Mouse (Mus musculus): ENCODE measurements around the gene Map3k1. TPM values are rescaled to one million over a fixed set of nuclear protein-coding genes. Genes with fewer than 3 reads are reported as not detected.

Map3k1 gene
- polyA plus RNA-seq, 1 experiment from 2014 or later = 16.4 TPM

DNA sequence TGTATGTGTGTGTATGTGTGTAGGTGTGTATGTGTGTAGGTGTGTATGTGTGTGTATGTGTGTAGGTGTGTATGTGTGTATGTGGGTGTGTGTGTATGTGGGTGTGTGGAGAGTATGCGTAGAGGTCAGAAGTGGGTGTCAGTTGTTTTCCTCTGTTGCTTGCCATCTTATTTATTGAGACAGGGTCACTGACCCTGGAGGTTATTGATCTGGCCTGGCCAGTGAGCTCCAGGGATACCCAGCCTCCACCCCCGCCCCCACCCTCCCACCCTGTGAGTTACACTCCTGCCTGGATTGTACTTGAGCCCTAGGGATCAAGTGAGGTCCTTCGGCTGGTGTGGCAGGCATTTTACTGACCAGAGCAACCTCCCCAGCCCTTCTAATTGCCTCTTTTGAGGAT, 7.6 kb upstream of the Map3k1 start:
- Histone ChIP-seq H3K4me1 (ENCODE audit: control insufficient read depth, insufficient read depth, low read length) (no peaks in the 10 kb centered on the region), H3K27ac (ENCODE audit: low read depth, low read length) (no peak overlapping the region), H3K9ac (replicated peaks; ENCODE audit: low read depth, low read length) (no peak overlapping the region), H3K27me3 (ENCODE audit: control insufficient read depth, insufficient read depth, low read length) (no peaks in the 10 kb centered on the region), H3K4me2 (ENCODE audit: low read depth, low read length) (no peak overlapping the region), H3K36me3 (ENCODE audit: control insufficient read depth, insufficient read depth, low read length) (no peaks in the 10 kb centered on the region), H3K4me3 (ENCODE audit: low read depth, low read length) (no peak overlapping the region), H3K9me3 (ENCODE audit: control insufficient read depth, low read length) (no peaks in the 10 kb centered on the region)
- WGBS = 65% methylated on average over 3 of the region's 3 CpGs
- ATAC-seq (ENCODE audit: low read depth) = no peak

DNA sequence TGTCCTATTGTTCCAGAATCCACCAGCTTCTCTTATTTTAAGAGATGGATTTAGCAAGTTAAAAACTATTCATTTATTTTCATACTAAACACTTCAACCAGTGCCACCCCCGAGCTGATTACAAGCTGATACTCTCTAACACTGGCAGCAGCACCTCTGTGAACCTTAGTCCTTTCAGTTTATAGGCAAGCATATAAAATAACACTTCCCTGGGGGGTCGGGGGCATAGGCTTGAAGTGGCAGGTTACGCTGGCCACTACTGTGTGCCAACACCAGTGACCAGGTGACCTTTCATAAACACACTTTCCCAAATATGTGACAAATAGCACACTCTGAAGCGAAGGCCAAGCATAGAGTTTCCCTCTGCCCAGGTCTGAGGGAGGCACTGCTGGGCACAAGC, 6.7 kb upstream of the Map3k1 start:
- Histone ChIP-seq H3K4me2 (ENCODE audit: low read depth, low read length) (no peak overlapping the region), H3K9ac (replicated peaks; ENCODE audit: low read depth, low read length) (no peak overlapping the region), H3K27ac (ENCODE audit: low read depth, low read length) (no peak overlapping the region), H3K4me3 (ENCODE audit: low read depth, low read length) (no peak overlapping the region), H3K4me1 (ENCODE audit: control insufficient read depth, insufficient read depth, low read length) (no peaks in the 10 kb centered on the region), H3K36me3 (ENCODE audit: control insufficient read depth, insufficient read depth, low read length) (no peaks in the 10 kb centered on the region), H3K27me3 (ENCODE audit: control insufficient read depth, insufficient read depth, low read length) (no peaks in the 10 kb centered on the region), H3K9me3 (ENCODE audit: control insufficient read depth, low read length) (no peaks in the 10 kb centered on the region)
- WGBS = 98% methylated on average over 4 of the region's 4 CpGs
- ATAC-seq (ENCODE audit: low read depth) = no peak

DNA sequence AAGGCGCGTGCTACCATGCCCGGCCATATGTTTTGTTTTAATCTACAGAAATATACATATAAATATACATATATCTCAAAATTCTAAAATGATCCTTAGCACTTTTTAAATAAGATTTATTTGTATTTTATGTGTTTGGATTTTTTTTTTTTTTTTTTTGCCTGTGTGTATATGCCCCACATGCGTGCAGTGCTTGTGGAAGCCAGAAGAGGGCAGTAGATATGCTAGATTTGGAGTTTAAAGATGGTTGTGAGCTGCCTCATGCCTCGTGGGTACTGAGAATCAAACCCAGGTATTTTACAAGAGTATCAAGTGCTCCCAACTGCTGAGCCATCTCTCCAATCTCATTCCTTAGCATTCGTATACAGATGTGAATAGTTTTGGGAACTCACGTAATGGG, 6.2 kb upstream of the Map3k1 start:
- Histone ChIP-seq H3K9ac (replicated peaks; ENCODE audit: low read depth, low read length) (no peak overlapping the region), H3K27ac (ENCODE audit: low read depth, low read length) (no peak overlapping the region), H3K9me3 (ENCODE audit: control insufficient read depth, low read length) (no peaks in the 10 kb centered on the region), H3K4me3 (ENCODE audit: low read depth, low read length) (no peak overlapping the region), H3K27me3 (ENCODE audit: control insufficient read depth, insufficient read depth, low read length) (no peaks in the 10 kb centered on the region), H3K36me3 (ENCODE audit: control insufficient read depth, insufficient read depth, low read length) (no peaks in the 10 kb centered on the region), H3K4me2 (ENCODE audit: low read depth, low read length) (no peak overlapping the region), H3K4me1 (ENCODE audit: control insufficient read depth, insufficient read depth, low read length) (no peaks in the 10 kb centered on the region)
- 97% methylated on average over 7 of the region's 7 CpGs for WGBS
- ATAC-seq (ENCODE audit: low read depth) = no peak

DNA sequence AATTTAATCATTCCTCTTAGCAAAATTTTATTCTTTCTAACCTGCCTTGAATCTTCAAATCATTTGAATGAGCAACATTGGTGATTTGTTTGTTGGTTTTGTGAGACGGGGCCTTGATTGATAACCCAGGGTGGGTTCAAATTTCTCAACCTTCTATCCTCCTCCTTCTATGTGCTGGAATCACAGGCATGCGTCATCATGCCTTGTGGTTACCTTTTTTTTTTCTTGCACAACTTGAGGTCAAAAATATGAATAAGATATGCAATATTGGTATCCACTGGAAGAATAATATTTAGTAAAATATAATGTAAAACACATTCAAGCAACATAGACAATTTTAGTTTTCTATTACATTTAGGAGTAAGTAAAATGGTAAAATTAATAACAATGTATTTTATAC, 3.9 kb upstream of the Map3k1 start:
- H3K36me3 ChIP-seq (ENCODE audit: control insufficient read depth, insufficient read depth, low read length) = no peaks in the 10 kb centered on the region
- no peak overlapping the region for H3K27ac ChIP-seq (ENCODE audit: low read depth, low read length)
- WGBS = 93% methylated on average over 2 of the region's 2 CpGs
- no peak for ATAC-seq (ENCODE audit: low read depth)
- no peak overlapping the region for H3K4me2 ChIP-seq (ENCODE audit: low read depth, low read length)
- no peaks in the 10 kb centered on the region for H3K9me3 ChIP-seq (ENCODE audit: control insufficient read depth, low read length)
- H3K4me3 ChIP-seq (ENCODE audit: low read depth, low read length) = no peak overlapping the region
- no peak overlapping the region for H3K9ac ChIP-seq (replicated peaks; ENCODE audit: low read depth, low read length)
- no peaks in the 10 kb centered on the region for H3K27me3 ChIP-seq (ENCODE audit: control insufficient read depth, insufficient read depth, low read length)
- no peaks in the 10 kb centered on the region for H3K4me1 ChIP-seq (ENCODE audit: control insufficient read depth, insufficient read depth, low read length)

DNA sequence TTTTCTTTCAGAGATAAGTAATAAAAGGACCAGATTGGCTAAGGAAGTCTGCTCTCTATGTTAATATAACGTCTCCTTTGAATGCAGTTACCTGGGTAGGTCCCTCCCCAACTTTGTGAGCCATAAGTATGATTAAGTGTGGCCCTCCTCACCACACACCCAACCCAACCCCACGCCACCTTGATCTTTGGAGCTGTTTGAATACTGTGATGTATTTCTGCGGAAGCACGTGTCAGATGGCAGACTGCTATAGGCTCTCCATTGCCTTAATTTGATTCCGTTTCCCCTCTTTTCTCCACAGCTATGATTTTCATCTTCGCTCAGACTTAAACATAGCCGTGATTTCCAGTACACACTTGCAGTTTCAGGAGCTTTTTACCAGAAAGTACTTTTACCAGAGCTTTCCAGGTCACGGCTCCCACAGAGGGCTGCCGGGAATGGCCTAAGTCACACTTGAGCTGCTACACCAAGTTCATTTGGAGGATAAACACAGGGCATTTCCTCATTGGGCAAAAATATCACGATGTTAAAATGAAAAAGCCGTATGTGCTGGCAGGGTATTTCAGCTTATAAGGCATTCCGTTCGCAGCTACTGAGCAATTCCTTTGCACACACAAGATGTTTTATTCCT, 2.3 kb upstream of the Map3k1 start:
- H3K4me3 ChIP-seq (ENCODE audit: low read depth, low read length) = no peak overlapping the region
- no peaks in the 10 kb centered on the region for H3K9me3 ChIP-seq (ENCODE audit: control insufficient read depth, low read length)
- 83% methylated on average over 13 of the region's 13 CpGs for WGBS
- peaks cover 3% of the 10 kb centered on the region; the same call in 1 of the 2 replicates for H3K4me1 ChIP-seq (ENCODE audit: control insufficient read depth, insufficient read depth, low read length)
- H3K9ac ChIP-seq (replicated peaks; ENCODE audit: low read depth, low read length) = no peak overlapping the region
- H3K27ac ChIP-seq (ENCODE audit: low read depth, low read length) = no peak overlapping the region
- H3K36me3 ChIP-seq (ENCODE audit: control insufficient read depth, insufficient read depth, low read length) = no peaks in the 10 kb centered on the region
- H3K27me3 ChIP-seq (ENCODE audit: control insufficient read depth, insufficient read depth, low read length) = no peaks in the 10 kb centered on the region
- ATAC-seq (ENCODE audit: low read depth) = no peak
- no peak overlapping the region for H3K4me2 ChIP-seq (ENCODE audit: low read depth, low read length)

DNA sequence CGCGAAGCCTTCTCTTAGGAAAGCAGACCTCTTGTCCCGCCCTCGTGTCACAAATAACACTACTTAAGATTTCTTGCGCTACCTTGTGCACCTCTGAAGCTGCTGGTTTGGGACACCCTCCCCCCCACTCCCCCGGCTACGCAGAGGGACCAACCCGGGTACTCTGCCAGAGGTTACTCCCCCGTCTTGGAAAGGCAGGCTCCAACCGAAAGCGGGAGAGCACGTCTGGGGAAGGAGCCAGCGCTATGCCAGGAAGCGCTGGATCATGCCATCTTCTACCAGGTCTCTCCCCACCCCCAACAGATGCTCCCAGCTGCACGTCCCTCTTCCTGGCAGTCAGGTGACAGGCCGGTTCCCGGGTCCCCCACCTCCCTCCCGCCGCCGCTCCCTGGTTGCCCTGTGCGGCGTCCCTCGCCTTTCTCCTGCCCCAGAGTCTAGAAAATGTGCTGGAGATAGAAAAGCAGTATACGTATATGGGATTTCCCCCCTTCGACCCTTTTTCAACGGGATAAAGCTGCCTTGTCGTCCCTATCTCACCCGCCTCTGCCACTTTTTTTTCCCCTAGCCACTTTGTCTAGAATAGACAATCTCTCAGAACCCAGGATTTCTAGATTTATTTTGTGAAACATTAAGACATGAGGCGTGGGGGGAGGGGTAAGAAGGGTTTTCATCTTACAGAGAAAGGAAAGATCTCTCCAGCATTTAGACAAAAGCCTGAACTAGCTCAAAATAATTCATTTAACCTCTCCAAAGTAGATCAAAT, 854 bp upstream of the Map3k1 start:
- peak overlapping the region; percentile 91 for H3K9ac ChIP-seq (replicated peaks; ENCODE audit: low read depth, low read length)
- peak overlapping the region; percentile 98 for H3K27ac ChIP-seq (ENCODE audit: low read depth, low read length)
- peak overlapping the region; percentile 88 for H3K4me3 ChIP-seq (ENCODE audit: low read depth, low read length)
- no peaks in the 10 kb centered on the region for H3K9me3 ChIP-seq (ENCODE audit: control insufficient read depth, low read length)
- 1% methylated on average over 27 of the region's 29 CpGs for WGBS
- no peaks in the 10 kb centered on the region for H3K36me3 ChIP-seq (ENCODE audit: control insufficient read depth, insufficient read depth, low read length)
- H3K4me1 ChIP-seq (ENCODE audit: control insufficient read depth, insufficient read depth, low read length) = peaks cover 3% of the 10 kb centered on the region; the same call in 1 of the 2 replicates
- ATAC-seq (ENCODE audit: low read depth) = peak; percentile 77
- H3K27me3 ChIP-seq (ENCODE audit: control insufficient read depth, insufficient read depth, low read length) = no peaks in the 10 kb centered on the region
- peak overlapping the region; percentile 89 for H3K4me2 ChIP-seq (ENCODE audit: low read depth, low read length)

DNA sequence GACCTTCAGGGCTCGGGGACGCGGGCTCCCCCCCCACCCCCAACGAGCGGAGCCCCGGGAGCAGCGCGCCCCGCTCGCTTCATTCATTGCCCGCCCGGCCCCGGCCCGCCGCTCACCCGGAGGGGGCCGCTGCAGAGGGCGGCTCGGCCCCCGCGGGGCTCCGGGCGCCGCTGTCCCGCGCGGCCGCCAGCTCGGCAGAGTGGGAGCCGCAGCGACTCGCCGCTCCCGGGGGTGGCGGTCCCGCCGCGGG, 481 bp downstream of the Map3k1 start:
- ATAC-seq (ENCODE audit: low read depth) = peak; percentile 69
- Histone ChIP-seq H3K36me3 (ENCODE audit: control insufficient read depth, insufficient read depth, low read length) (no peaks in the 10 kb centered on the region), H3K27ac (ENCODE audit: low read depth, low read length) (peak overlapping the region; percentile 98), H3K4me3 (ENCODE audit: low read depth, low read length) (peak overlapping the region; percentile 88), H3K27me3 (ENCODE audit: control insufficient read depth, insufficient read depth, low read length) (no peaks in the 10 kb centered on the region), H3K4me1 (ENCODE audit: control insufficient read depth, insufficient read depth, low read length) (peaks cover 3% of the 10 kb centered on the region; the same call in 1 of the 2 replicates), H3K4me2 (ENCODE audit: low read depth, low read length) (peak overlapping the region; percentile 73), H3K9me3 (ENCODE audit: control insufficient read depth, low read length) (no peaks in the 10 kb centered on the region), H3K9ac (replicated peaks; ENCODE audit: low read depth, low read length) (peak overlapping the region; percentile 91)
- WGBS = under 1% methylated on average over 31 of the region's 38 CpGs

DNA sequence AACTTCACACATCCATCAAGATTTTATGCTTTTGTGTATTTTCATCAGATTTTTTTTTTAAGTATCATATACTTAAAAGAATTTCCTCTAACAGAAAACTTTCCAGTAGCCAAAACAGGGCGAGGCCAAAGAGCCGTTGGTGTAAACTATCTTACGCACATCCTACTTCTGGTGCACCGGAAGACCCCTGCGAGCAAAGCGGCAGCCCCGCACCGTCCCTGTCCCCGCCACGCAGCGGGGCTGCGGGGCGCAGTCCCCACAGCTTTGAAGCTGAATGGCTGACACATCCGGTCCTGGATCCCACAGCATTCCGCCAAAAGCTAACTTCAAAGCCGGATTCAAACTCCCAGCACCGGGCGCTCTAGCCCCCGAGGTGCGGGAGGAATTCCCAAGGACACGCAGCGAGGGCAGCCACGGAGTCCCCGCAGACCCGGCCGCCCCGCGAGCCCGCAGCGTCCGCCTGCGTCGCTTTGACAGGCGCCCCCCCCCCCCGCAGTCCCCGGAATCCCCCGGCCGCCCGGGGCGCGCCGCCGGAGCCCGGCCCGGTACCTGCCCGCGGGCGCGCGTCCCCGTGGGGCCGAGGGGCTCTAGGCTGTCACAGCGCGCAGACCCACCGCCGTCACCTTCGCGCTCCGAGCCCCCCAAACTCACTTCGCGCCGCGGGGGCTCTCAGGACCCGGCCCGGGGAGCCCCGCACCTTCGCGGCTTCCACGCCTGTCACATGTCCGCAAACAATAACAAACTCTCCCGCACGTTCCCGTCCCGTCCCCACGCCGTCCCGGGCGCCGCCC, 1.0 kb downstream of the Map3k1 start:
- Histone ChIP-seq H3K9ac (replicated peaks; ENCODE audit: low read depth, low read length) (peak overlapping the region; percentile 91), H3K27me3 (ENCODE audit: control insufficient read depth, insufficient read depth, low read length) (no peaks in the 10 kb centered on the region), H3K4me2 (ENCODE audit: low read depth, low read length) (peak overlapping the region; percentile 73), H3K36me3 (ENCODE audit: control insufficient read depth, insufficient read depth, low read length) (no peaks in the 10 kb centered on the region), H3K4me1 (ENCODE audit: control insufficient read depth, insufficient read depth, low read length) (peaks cover 3% of the 10 kb centered on the region; the same call in 1 of the 2 replicates), H3K27ac (ENCODE audit: low read depth, low read length) (peak overlapping the region; percentile 98), H3K4me3 (ENCODE audit: low read depth, low read length) (peak overlapping the region; percentile 88), H3K9me3 (ENCODE audit: control insufficient read depth, low read length) (no peaks in the 10 kb centered on the region)
- under 1% methylated on average over 39 of the region's 79 CpGs for WGBS
- peak; percentile 20 for ATAC-seq (ENCODE audit: low read depth)

DNA sequence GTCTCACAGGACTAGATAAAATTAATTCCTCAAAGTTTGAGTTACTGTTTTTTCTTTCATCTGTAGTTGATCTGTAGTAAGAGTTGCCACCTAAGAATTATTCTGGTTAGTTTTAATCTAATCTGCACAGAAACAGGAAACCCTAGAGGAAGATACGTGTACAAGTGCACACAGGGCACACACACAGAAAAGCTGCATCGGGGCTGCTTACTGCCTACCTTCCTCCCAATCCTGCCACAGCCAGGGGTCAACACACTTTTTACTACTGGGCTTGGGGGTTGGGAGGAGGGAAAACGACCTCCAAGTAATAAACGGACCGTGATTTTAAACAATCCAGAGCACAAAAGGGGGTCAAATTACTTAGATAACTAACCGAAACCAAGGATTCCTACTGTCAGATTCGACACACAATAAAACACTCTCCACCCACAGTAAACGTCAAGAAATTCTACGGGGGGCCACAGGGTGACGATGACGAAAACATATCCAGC, 1.6 kb downstream of the Map3k1 start:
- Histone ChIP-seq H3K9ac (replicated peaks; ENCODE audit: low read depth, low read length) (peak overlapping the region; percentile 91; the same call in 1 of the 2 replicates), H3K9me3 (ENCODE audit: control insufficient read depth, low read length) (no peaks in the 10 kb centered on the region), H3K36me3 (ENCODE audit: control insufficient read depth, insufficient read depth, low read length) (no peaks in the 10 kb centered on the region), H3K4me1 (ENCODE audit: control insufficient read depth, insufficient read depth, low read length) (peaks cover 3% of the 10 kb centered on the region; the same call in 1 of the 2 replicates), H3K27ac (ENCODE audit: low read depth, low read length) (no peak overlapping the region; the same call in 1 of the 2 replicates), H3K4me2 (ENCODE audit: low read depth, low read length) (peak overlapping the region; percentile 73), H3K4me3 (ENCODE audit: low read depth, low read length) (peak overlapping the region; percentile 88), H3K27me3 (ENCODE audit: control insufficient read depth, insufficient read depth, low read length) (no peaks in the 10 kb centered on the region)
- ATAC-seq (ENCODE audit: low read depth) = no peak
- under 1% methylated on average over 11 of the region's 11 CpGs for WGBS
